Mouse (Mus musculus) B cell, adult 62 days (primary cell): ENCODE measurements around the gene Isoc2b. TPM values are rescaled to one million over a fixed set of nuclear protein-coding genes. Genes with fewer than 3 reads are reported as not detected.

Experiments used
- total RNA-seq: library from RNA; stranded (reverse); gene quantifications from 4 replicates; pipeline ENCODE4 v1.2.4, GENCODE M21; 2023

Gene Isoc2b
- 4.3 to 9.7 TPM (median 6.8 TPM) in 4 replicates for total RNA-seq

GRCm38 (mm10) chr7:4870133-4870532 is at the start of gene Isoc2b:
TSS of gene Isoc2b (minus strand) at chr7:4870258.

GRCm38 (mm10) chr7:4915007-4915665 is 45.1 kb upstream of the Isoc2b start, which contains the start of gene Zfp628:
TSS of gene Zfp628 (plus strand) at chr7:4915217.

DNA sequence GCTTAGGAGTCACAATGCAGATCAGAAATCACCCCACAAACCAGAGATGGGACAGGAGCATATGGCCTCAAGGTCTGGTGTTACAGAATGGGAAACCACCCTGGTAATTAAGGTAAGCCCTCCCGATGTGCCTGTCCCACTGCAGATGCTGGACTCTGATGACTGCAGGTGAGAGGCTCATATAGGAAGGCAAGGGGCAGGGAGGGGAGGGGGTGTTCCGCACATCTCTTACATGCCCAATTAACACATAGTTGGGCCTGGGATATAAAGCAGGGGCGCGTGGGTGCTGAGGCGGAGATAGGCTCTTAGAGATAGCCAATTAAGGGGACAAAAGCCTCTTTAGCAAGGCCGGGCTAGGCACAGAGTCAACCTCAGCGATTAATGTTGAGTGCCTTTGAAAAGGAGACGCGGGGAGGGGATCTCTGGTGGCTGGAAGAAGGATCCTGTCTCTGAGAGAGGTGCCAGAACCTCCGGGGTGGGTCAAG is 36.5 kb upstream of the Isoc2b start, which contains the start of gene Gm36210:
Gene Gm36210, minus strand, starts transcription at position 51 of the 485 bp plus-strand sequence.

GRCm38 (mm10) chr7:4876753-4877221 is 6.7 kb upstream of the Isoc2b start, which contains the start of gene Isoc2a:
TSS of gene Isoc2a (plus strand) at chr7:4877153.

DNA sequence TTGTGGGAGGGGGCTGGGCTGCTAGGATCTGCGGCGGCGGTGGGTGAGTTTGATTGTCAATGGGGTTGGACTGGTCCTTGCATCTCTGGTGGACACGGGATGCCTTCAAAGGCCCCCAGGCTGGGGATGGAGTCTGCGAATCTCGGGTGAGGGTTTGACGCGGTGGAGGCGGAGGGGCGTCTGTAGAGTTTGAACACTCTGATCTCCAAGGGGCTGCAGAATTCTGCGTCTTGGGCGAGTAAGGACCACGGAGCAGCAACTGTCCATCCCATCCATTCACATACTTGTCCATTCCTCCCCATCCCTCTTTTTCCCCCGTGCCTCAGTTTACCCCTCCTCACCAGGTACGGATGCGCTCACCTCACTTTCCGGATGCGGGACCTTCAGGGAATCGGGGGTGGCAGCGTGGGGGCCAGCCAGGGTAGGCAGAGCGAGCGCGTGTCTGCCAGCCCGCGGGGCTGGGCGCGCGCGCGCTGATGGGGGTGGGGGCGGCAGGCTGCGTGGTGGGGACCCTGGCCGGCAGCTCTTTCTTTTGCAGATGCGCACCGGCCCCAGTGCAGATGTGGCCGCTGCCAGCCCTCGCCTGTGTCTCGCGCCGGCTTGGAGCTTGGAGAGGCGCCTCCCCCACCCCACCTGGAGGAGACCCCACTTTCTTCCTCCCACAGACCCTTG is 25.7 kb downstream of the Isoc2b start, which contains the start of gene Shisa7:
Gene Shisa7, minus strand, starts transcription at position 452 of the 672 bp plus-strand sequence.

GRCm38 (mm10) chr7:4812303-4813104 is 57.6 kb downstream of the Isoc2b start, which contains the start of gene Ube2s:
TSS of gene Ube2s (minus strand) at chr7:4812590.

Other genes starting within 250 kb of the Isoc2b start
- 50.2 to 57.5 TPM (median 54.8 TPM) in 4 replicates for gene Tmem86b, start 238.8 kb downstream of the Isoc2b start, total RNA-seq
- 264 to 268 TPM (median 267 TPM) in 4 replicates for gene Ppp6r1, start 211.2 kb downstream of the Isoc2b start, total RNA-seq
- gene Hspbp1, start 185.2 kb downstream of the Isoc2b start, total RNA-seq, result 73.6 to 82.3 TPM (median 79.6 TPM) in 4 replicates
- gene Brsk1, start 179.7 kb downstream of the Isoc2b start, total RNA-seq, result not detected in 4 replicates
- 1.5 to 4.0 TPM (median 3.0 TPM) in 4 replicates for gene Tmem150b, start 145.0 kb downstream of the Isoc2b start, total RNA-seq
- 87.1 to 92.8 TPM (median 91.8 TPM) in 4 replicates for gene Kmt5c, start 130.1 kb downstream of the Isoc2b start, total RNA-seq
- gene Cox6b2, start 117.2 kb downstream of the Isoc2b start, total RNA-seq, result 1.3 to 5.4 TPM (median 4.0 TPM) in 4 replicates
- not detected in 4 replicates for gene Fam71e2, start 99.0 kb downstream of the Isoc2b start, total RNA-seq
- gene Il11, start 87.4 kb downstream of the Isoc2b start, total RNA-seq, result not detected in 4 replicates
- gene Tmem190, start 87.3 kb downstream of the Isoc2b start, total RNA-seq, result not detected in 4 replicates
- gene Tmem238, start 80.6 kb downstream of the Isoc2b start, total RNA-seq, result 1.8 to 2.7 TPM (median 2.4 TPM) in 4 replicates
- 1,788 to 1,881 TPM (median 1,825 TPM) in 4 replicates for gene Rpl28, start 77.4 kb downstream of the Isoc2b start, total RNA-seq
- 157 to 176 TPM (median 162 TPM) in 4 replicates for gene Ube2s, start 57.7 kb downstream of the Isoc2b start, total RNA-seq
- 0.49 to 2.8 TPM (median 1.1 TPM) in 4 replicates for gene Shisa7, start 25.6 kb downstream of the Isoc2b start, total RNA-seq
- 9.9 to 14.2 TPM (median 11.8 TPM) in 4 replicates for gene Isoc2a, start 6.9 kb upstream of the Isoc2b start, total RNA-seq
- gene Gm36210, start 36.3 kb upstream of the Isoc2b start, total RNA-seq, result not detected in 4 replicates
- gene Zfp628, start 45.0 kb upstream of the Isoc2b start, total RNA-seq, result 36.3 to 42.6 TPM (median 37.9 TPM) in 4 replicates
- gene Nat14, start 51.8 kb upstream of the Isoc2b start, total RNA-seq, result 9.0 to 12.9 TPM (median 10.2 TPM) in 4 replicates
- gene Ssc5d, start 55.5 kb upstream of the Isoc2b start, total RNA-seq, result 0.21 to 0.63 TPM (median 0.42 TPM) in 4 replicates
- 0.51 to 1.9 TPM (median 0.61 TPM) in 3 of 4 replicates, not detected in the other for gene Sbk2, start 94.1 kb upstream of the Isoc2b start, total RNA-seq
- gene Sbk3, start 100.9 kb upstream of the Isoc2b start, total RNA-seq, result not detected in 4 replicates
- 15.7 to 19.2 TPM (median 16.5 TPM) in 4 replicates for gene Zfp579, start 125.9 kb upstream of the Isoc2b start, total RNA-seq
- gene Zfp524, start 144.2 kb upstream of the Isoc2b start, total RNA-seq, result 7.0 to 8.3 TPM (median 7.6 TPM) in 4 replicates
- 58.3 to 66.2 TPM (median 62.1 TPM) in 4 replicates for gene Fiz1, start 144.4 kb upstream of the Isoc2b start, total RNA-seq
- not detected in 4 replicates for gene Gm44973, start 145.2 kb upstream of the Isoc2b start, total RNA-seq
- 48.6 to 50.4 TPM (median 49.4 TPM) in 4 replicates for gene Zfp865, start 150.1 kb upstream of the Isoc2b start, total RNA-seq
- gene Ccdc106, start 150.3 kb upstream of the Isoc2b start, total RNA-seq, result not detected in 4 replicates
- gene 4632433K11Rik, start 163.9 kb upstream of the Isoc2b start, total RNA-seq, result not detected in 4 replicates
- 7.6 to 8.5 TPM (median 8.3 TPM) in 4 replicates for gene Zfp784, start 168.2 kb upstream of the Isoc2b start, total RNA-seq
- gene Zfp580, start 181.3 kb upstream of the Isoc2b start, total RNA-seq, result 2.5 to 3.6 TPM (median 3.3 TPM) in 4 replicates
- gene U2af2, start 191.9 kb upstream of the Isoc2b start, total RNA-seq, result 540 to 584 TPM (median 566 TPM) in 4 replicates
- 197 to 224 TPM (median 210 TPM) in 4 replicates for gene Epn1, start 210.0 kb upstream of the Isoc2b start, total RNA-seq
- not detected in 4 replicates for gene Rfpl4, start 246.7 kb upstream of the Isoc2b start, total RNA-seq